Mouse (Mus musculus): ENCODE data around the gene Creb3l2. TPM values are rescaled to one million over a fixed set of nuclear protein-coding genes. Genes with fewer than 3 reads are reported as not detected.
"Not testable (repeated sequence)": the region's sequence is repeated elsewhere in the genome, so short reads cannot be mapped to it uniquely, and the experiment has no call there.

Creb3l2 gene
- polyA plus RNA-seq, 1 experiment from 2014 or later, result 33.5 TPM

DNA sequence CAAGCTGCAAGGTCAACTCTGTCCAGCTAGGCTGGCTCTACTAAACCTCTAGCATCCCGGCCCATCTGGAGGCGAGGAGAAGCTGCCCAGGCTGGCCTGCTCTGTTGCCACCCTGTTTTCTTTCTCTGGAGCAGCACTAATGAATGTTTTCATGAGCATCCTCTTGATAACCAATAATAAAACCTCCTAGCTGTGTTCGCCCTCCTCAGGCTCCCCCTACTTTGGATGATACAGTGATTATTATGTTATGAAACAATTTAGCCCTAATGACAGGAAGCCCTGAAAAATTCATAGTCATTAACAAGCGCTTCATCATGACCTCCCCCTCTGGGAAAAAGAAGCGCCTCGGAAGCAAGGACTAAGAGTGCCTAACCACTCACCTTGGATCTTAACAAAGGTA lies 59.2 kb downstream of the Creb3l2 start:
- no peak for DNase-seq (ENCODE audit: low spot score)
- Histone ChIP-seq H3K36me3 (peaks cover 44% of the 10 kb centered on the region), H3K4me1 (peaks cover 51% of the 10 kb centered on the region), H3K9me3 (no peaks in the 10 kb centered on the region), H3K27ac (no peak overlapping the region), H3K27me3 (ENCODE audit: insufficient read depth, poor library complexity, severe bottlenecking) (no peaks in the 10 kb centered on the region), H3K4me3 (no peak overlapping the region)
- 92% methylated on average over 6 of the region's 6 CpGs for WGBS

DNA sequence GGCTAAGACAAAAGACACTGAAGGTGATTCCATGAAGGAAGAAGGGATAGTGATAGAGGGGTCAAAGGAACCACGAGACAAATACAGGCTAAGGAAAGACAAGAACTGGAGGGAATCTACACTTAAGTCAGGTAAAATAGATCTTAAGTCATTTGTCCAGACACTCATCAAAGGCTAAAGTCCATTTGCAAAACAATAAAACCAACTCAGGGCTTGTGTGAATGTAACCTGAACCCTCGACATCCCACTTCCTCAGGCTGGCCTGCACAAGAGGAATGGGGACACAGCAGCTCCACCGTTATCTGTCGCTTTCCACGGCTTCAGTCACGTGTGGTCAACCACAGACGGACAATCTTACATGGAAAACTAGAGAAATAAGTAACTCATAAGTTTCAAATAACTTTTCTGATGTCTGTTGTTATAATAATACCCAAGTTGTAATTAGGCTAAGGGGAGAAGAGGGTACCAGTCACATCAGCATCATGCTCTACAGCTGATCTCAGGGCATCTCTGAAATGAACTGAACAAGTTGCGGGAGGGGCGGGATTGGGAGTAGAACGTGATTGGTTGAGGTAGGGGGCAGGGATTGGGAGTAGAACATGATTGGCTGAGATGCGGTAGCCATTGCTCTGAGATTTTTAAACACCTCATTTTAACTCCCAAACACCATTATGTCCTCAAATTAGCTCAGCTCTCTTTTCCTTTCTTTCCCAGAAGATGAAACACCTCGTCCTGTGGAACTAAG lies 63.9 kb downstream of the Creb3l2 start:
- WGBS, result 79% methylated on average over 12 of the region's 12 CpGs
- peaks cover 51% of the 10 kb centered on the region for H3K36me3 ChIP-seq

GRCm38 (mm10) chr6:37377387-37377786 lies 64.6 kb downstream of the Creb3l2 start:
- Histone ChIP-seq H3K36me3 (peaks cover 53% of the 10 kb centered on the region), H3K4me1 (peaks cover 25% of the 10 kb centered on the region)
- not testable (repeated sequence) for H3K4me3 ChIP-seq; H3K9me3 ChIP-seq; H3K27me3 ChIP-seq (ENCODE audit: insufficient read depth, poor library complexity, severe bottlenecking); DNase-seq (ENCODE audit: low spot score); H3K27ac ChIP-seq
- WGBS, result 85% methylated on average over 3 of the region's 3 CpGs

More for the DNA sequence above, 63.9 kb downstream of the Creb3l2 start:
- no peaks in the 10 kb centered on the region for H3K9me3 ChIP-seq
- no peak for DNase-seq (ENCODE audit: low spot score)
- no peak overlapping the region for H3K4me3 ChIP-seq
- peaks cover 30% of the 10 kb centered on the region for H3K4me1 ChIP-seq
- no peaks in the 10 kb centered on the region for H3K27me3 ChIP-seq (ENCODE audit: insufficient read depth, poor library complexity, severe bottlenecking)
- no peak overlapping the region for H3K27ac ChIP-seq

GRCm38 (mm10) chr6:37375452-37375851 lies 66.5 kb downstream of the Creb3l2 start:
- WGBS, result 79% methylated on average over 10 of the region's 10 CpGs
- no peaks in the 10 kb centered on the region for H3K27me3 ChIP-seq (ENCODE audit: insufficient read depth, poor library complexity, severe bottlenecking)
- no peaks in the 10 kb centered on the region for H3K9me3 ChIP-seq
- DNase-seq (ENCODE audit: low spot score), result no peak
- H3K36me3 ChIP-seq, result peaks cover 55% of the 10 kb centered on the region
- peaks cover 28% of the 10 kb centered on the region for H3K4me1 ChIP-seq
- no peak overlapping the region for H3K4me3 ChIP-seq
- peak overlapping the region; percentile 52; the same call in 1 of the 2 replicates for H3K27ac ChIP-seq

DNA sequence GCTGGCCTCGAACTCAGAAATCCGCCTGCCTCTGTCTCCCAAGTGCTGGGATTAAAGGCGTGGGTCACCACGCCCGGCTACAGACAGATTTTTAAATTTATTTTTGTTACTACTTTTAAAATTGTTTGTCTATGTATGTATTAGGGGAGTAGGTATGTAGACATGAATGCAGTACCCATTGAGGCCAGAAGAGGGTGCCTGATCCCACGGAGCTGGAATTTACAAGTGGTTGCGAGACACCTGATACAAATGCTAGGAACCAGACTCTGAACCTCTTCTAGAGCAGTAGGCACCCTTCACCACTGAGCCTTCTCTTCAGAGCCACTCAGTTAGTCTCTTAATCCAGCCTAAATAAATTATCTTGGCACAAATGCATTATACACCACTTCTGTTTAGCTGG lies 70.6 kb downstream of the Creb3l2 start:
- Histone ChIP-seq H3K36me3 (peaks cover 38% of the 10 kb centered on the region), H3K9me3 (no peaks in the 10 kb centered on the region), H3K4me3 (no peak overlapping the region), H3K4me1 (peaks cover 51% of the 10 kb centered on the region), H3K27me3 (ENCODE audit: insufficient read depth, poor library complexity, severe bottlenecking) (no peaks in the 10 kb centered on the region), H3K27ac (no peak overlapping the region; the same call in 1 of the 2 replicates)
- WGBS, result 76% methylated on average over 7 of the region's 7 CpGs
- no peak for DNase-seq (ENCODE audit: low spot score)

DNA sequence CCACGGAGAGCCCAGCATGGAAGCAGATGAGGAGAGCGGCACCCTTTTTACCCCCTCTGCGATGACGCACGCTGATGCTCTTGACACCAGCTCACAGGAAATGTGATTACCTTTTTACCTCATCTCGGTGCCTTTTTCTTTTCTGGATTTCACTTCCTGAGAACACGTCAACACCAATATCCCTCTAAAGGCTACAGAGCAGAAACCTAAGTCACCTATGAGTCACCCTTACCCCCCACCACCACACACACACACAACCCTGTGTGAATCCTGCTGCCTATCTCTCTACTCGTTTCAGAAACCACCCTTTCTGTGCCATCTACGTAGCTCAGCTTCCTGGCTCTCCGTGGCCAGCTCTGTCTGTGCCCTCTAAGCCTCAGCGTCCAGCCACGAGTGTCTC lies 71.4 kb downstream of the Creb3l2 start:
- Histone ChIP-seq H3K4me1 (peaks cover 56% of the 10 kb centered on the region), H3K27me3 (ENCODE audit: insufficient read depth, poor library complexity, severe bottlenecking) (no peaks in the 10 kb centered on the region), H3K4me3 (no peak overlapping the region), H3K9me3 (no peaks in the 10 kb centered on the region), H3K36me3 (peaks cover 38% of the 10 kb centered on the region), H3K27ac (peak overlapping the region; percentile 74)
- no peak for DNase-seq (ENCODE audit: low spot score)
- WGBS, result 54% methylated on average over 12 of the region's 12 CpGs

- Histone ChIP-seq H3K36me3 (peaks cover 43% of the 10 kb centered on the region), H3K4me3 (no peak overlapping the region), H3K27me3 (ENCODE audit: insufficient read depth, poor library complexity, severe bottlenecking) (no peaks in the 10 kb centered on the region), H3K4me1 (peaks cover 59% of the 10 kb centered on the region), H3K27ac (peak overlapping the region; percentile 74; the same call in 1 of the 2 replicates), H3K9me3 (no peaks in the 10 kb centered on the region)
- 58% methylated on average over 6 of the region's 6 CpGs for WGBS
- no peak for DNase-seq (ENCODE audit: low spot score)
Measured at GRCm38 (mm10) chr6:37369750-37370149, 72.2 kb downstream of the Creb3l2 start.

DNA sequence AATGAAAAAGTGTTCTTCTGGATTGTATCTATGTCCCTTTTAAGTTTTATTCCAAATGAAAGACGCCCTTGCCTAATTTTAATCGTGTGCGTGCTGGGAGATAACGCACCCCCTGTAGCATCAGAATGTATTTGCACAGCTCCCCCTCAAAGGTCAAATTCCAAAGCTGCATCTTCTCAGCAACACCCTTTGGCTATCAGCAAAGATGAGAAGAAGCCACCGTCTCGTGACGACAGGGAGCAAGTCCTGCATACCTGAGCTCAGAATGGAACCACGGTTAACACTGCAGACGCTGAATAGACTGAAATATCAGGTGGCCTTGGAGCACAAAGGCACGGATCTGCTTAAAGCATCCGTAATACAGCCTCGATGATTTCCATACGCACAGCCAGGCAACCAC lies 73.7 kb downstream of the Creb3l2 start:
- 49% methylated on average over 13 of the region's 13 CpGs for WGBS
- H3K27ac ChIP-seq, result peak overlapping the region; percentile 23; the same call in 1 of the 2 replicates

GRCm38 (mm10) chr6:37366991-37367390 lies 75.0 kb downstream of the Creb3l2 start:
- DNase-seq (ENCODE audit: low spot score), result no peak
- Histone ChIP-seq H3K36me3 (peaks cover 53% of the 10 kb centered on the region), H3K4me3 (no peak overlapping the region), H3K27ac (peak overlapping the region; percentile 76), H3K9me3 (no peaks in the 10 kb centered on the region), H3K27me3 (ENCODE audit: insufficient read depth, poor library complexity, severe bottlenecking) (no peaks in the 10 kb centered on the region), H3K4me1 (peaks cover 58% of the 10 kb centered on the region)
- 92% methylated on average over 6 of the region's 6 CpGs for WGBS

More for the DNA sequence above, 73.7 kb downstream of the Creb3l2 start:
- peaks cover 49% of the 10 kb centered on the region for H3K36me3 ChIP-seq
- H3K27me3 ChIP-seq (ENCODE audit: insufficient read depth, poor library complexity, severe bottlenecking), result no peaks in the 10 kb centered on the region
- H3K4me3 ChIP-seq, result no peak overlapping the region
- DNase-seq (ENCODE audit: low spot score), result peak; percentile 84
- no peaks in the 10 kb centered on the region for H3K9me3 ChIP-seq
- H3K4me1 ChIP-seq, result peaks cover 56% of the 10 kb centered on the region

- no peaks in the 10 kb centered on the region for H3K27me3 ChIP-seq (ENCODE audit: insufficient read depth, poor library complexity, severe bottlenecking)
- WGBS, result 67% methylated on average over 11 of the region's 11 CpGs
- no peak overlapping the region for H3K4me3 ChIP-seq
- peaks cover 64% of the 10 kb centered on the region for H3K36me3 ChIP-seq
- no peak for DNase-seq (ENCODE audit: low spot score)
- peaks cover 66% of the 10 kb centered on the region for H3K4me1 ChIP-seq
- H3K9me3 ChIP-seq, result no peaks in the 10 kb centered on the region
- H3K27ac ChIP-seq, result peak overlapping the region; percentile 76
Measured at GRCm38 (mm10) chr6:37365179-37365578, 76.8 kb downstream of the Creb3l2 start.

DNA sequence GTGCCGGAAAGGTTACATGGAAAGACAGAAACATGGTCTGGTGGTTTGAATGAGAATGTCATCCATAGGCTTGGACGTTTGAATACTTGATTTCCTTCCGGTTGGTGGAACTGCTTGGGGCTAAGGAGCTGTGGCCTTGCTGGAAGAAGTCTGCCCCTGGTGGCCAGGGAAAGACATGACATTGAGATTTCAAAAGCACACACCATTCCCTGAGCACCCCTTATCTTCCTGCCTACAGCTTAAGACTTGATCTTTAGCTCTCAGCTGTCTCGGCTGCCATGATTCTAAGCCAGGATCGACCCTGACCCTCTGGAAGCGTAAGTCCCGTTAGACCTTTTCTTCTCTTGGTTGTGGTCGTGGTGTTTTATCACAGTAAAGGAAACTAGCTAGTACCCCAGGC lies 77.6 kb downstream of the Creb3l2 start:
- peaks cover 66% of the 10 kb centered on the region for H3K4me1 ChIP-seq
- no peak for DNase-seq (ENCODE audit: low spot score)
- no peak overlapping the region for H3K27ac ChIP-seq
- H3K4me3 ChIP-seq, result no peak overlapping the region
- no peaks in the 10 kb centered on the region for H3K9me3 ChIP-seq
- peaks cover 72% of the 10 kb centered on the region for H3K36me3 ChIP-seq
- no peaks in the 10 kb centered on the region for H3K27me3 ChIP-seq (ENCODE audit: insufficient read depth, poor library complexity, severe bottlenecking)
- 94% methylated on average over 8 of the region's 8 CpGs for WGBS

DNA sequence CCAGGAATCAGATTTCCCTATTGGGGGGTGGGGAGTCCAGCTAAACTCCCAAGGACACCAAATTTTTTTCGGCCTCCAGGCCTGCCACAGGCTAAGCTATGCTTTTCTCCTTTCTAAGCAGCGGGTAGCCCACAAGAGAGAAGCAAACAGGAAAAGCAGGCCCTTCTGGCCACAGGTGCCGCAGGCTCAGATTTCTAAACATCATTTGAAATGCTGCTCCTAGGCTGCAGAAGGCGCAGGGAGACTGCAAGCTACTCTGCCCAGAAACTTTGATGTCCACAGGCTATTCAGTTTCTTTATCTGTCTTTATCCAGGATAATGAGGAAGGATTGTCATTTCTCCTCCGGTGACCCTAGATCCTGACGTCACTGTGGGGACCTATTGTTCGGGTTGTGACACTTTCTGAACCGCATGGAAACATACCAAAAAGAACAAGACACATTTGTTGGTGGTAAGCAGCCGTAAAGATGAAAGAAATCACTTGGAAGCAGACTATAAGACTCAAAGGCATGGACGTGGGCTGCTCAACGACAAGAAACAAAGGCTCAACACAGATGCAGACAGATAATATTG lies 81.0 kb downstream of the Creb3l2 start:
- Histone ChIP-seq H3K36me3 (peaks cover 90% of the 10 kb centered on the region), H3K4me1 (peaks cover 38% of the 10 kb centered on the region), H3K27ac (peak overlapping the region; percentile 36; the same call in 1 of the 2 replicates), H3K27me3 (ENCODE audit: insufficient read depth, poor library complexity, severe bottlenecking) (no peaks in the 10 kb centered on the region), H3K9me3 (no peaks in the 10 kb centered on the region), H3K4me3 (no peak overlapping the region)
- 58% methylated on average over 11 of the region's 11 CpGs for WGBS
- no peak for DNase-seq (ENCODE audit: low spot score)

DNA sequence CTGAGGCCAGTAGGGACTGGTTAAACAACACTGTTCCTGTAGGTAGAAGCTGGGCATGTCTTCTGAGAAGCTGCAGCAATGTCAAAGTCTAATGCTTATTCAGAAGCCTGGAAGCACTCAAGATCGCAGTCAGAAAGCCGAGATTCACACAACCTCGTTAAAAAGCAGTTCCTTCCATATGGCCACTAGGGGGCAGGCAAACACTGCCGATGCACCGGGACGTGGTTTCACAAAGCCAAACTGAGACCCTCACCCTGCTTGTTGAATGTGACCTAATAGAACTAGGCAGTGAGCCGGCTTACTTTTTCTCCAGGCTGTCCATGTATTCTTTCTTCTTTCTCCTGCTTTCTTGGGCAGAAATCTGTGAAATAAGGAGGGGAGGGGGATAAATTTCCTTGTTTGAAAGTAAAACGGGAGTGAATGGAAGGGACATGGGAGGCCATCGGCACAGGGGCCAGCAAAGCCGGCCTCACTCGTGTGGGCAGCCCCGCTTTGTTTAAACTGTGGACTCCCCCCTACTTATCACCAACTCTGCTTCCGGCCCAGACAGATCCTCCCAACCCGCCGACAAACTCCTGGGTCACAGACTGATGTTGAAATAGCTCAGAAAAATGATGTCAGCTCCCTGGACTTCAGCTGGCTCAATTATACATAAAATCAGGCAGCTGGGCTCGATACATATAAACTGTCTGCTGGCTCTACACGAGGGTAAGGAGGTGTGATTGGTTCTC lies 87.3 kb downstream of the Creb3l2 start:
- Histone ChIP-seq H3K27me3 (ENCODE audit: insufficient read depth, poor library complexity, severe bottlenecking) (no peaks in the 10 kb centered on the region), H3K9me3 (no peaks in the 10 kb centered on the region), H3K4me1 (peaks cover 23% of the 10 kb centered on the region), H3K36me3 (peaks cover 73% of the 10 kb centered on the region), H3K4me3 (no peak overlapping the region), H3K27ac (peak overlapping the region; percentile 79)
- DNase-seq (ENCODE audit: low spot score), result peak; percentile 93
- WGBS, result 22% methylated on average over 17 of the region's 17 CpGs
